Mouse (Mus musculus) spleen, adult 2 months (tissue): ENCODE measurements around the gene Polr1d. TPM values are rescaled to one million over a fixed set of nuclear protein-coding genes. Genes with fewer than 3 reads are reported as not detected.

ENCODE experiments used
- DNase-seq, 2 experiments: peaks; one replicate each; pipeline versions ENCODE4 v3.0.0 to v3.0.0-alpha.2; 2012 to 2021; ENCODE audit warnings: low spot score in 2 of 2, low read depth in 1 of 2
- H3K27ac ChIP-seq: fragments of 200-500 bp; 2 replicates; pipeline ENCODE4 v1.5.1; 2012; ENCODE audit warnings: low read length, inconsistent platforms; ENCODE audit not compliant: insufficient read depth
- H3K27me3 ChIP-seq: fragments of 200-500 bp; 2 replicates; pipeline ENCODE4 v1.6.1; 2012; ENCODE audit warnings: mild to moderate bottlenecking, moderate library complexity, low read length, inconsistent platforms; ENCODE audit not compliant: control insufficient read depth, insufficient read depth
- H3K36me3 ChIP-seq: fragments of 200-500 bp; 2 replicates; pipeline ENCODE4 v1.6.1; 2012; ENCODE audit warnings: mild to moderate bottlenecking, low read length, inconsistent platforms; ENCODE audit not compliant: control insufficient read depth, insufficient read depth
- H3K4me1 ChIP-seq: fragments of 200-500 bp; 2 replicates; pipeline ENCODE4 v1.6.1; 2011; ENCODE audit warnings: inconsistent platforms; ENCODE audit not compliant: control insufficient read depth, insufficient read depth, insufficient read length
- H3K4me3 ChIP-seq: fragments of 200-500 bp; 2 replicates; pipeline ENCODE4 v1.5.1; 2011; ENCODE audit warnings: mild to moderate bottlenecking, inconsistent platforms; ENCODE audit not compliant: insufficient read depth, insufficient read length; ENCODE audit errors: extremely low read depth
- CTCF ChIP-seq: fragments of 200-500 bp; IDR thresholded peaks from 2 replicates; pipeline ENCODE4 v1.5.1; 2011; ENCODE audit warnings: mild to moderate bottlenecking, inconsistent platforms; ENCODE audit not compliant: insufficient read depth, insufficient read length, insufficient replicate concordance; ENCODE audit errors: extremely low read depth
- POLR2A ChIP-seq: fragments of 200-500 bp; IDR thresholded peaks from 2 replicates; pipeline ENCODE4 v1.6.1; 2011; ENCODE audit warnings: low read depth, low read length, inconsistent platforms
- WGBS: fragments of 180-500 bp; shearing (Covaris S2); methylation state at CpG from one replicate; pipeline ENCODE4 v1.1.7; 2018; 5-methylcytosine and 5-hydroxymethylcytosine counted together
- polyA plus RNA-seq: library from polyadenylated mRNA; depleted of rRNA; stranded (reverse); fragments of >200 nt; gene quantifications from 2 replicates; pipeline ENCODE4 v1.2.3, GENCODE M21; 2012; rRNA removed

Polr1d gene
- polyA plus RNA-seq, 1 experiment: 24.2 TPM

DNA sequence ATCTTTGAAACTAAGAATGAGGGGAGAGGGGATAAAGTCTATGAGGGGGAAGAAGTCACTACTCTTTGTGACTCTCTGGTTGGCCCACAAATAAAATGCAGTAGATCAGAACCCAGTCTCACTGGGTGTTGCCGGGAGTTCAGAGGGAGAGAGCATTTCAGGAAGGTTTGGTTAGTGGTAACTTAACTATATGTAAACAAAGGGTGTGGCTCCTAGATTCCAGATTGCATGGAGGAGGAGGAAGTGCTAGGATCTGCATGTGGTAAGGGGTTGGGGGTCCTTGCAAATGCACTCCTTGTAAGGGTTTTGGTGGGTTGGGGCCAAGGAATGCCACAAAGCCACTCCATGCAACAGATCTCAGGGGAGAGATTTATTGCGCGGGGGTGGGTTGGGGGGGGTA is 79.5 kb downstream of the Polr1d start:
- no peak for DNase-seq
- Histone ChIP-seq H3K27ac (no peak overlapping the region), H3K36me3 (no peaks in the 10 kb centered on the region), H3K27me3 (no peaks in the 10 kb centered on the region), H3K4me3 (no peak overlapping the region), H3K4me1 (no peaks in the 10 kb centered on the region)
- 44% methylated on average over 3 of the region's 3 CpGs for WGBS
- TF ChIP-seq POLR2A (no peak), CTCF (no peak)

DNA sequence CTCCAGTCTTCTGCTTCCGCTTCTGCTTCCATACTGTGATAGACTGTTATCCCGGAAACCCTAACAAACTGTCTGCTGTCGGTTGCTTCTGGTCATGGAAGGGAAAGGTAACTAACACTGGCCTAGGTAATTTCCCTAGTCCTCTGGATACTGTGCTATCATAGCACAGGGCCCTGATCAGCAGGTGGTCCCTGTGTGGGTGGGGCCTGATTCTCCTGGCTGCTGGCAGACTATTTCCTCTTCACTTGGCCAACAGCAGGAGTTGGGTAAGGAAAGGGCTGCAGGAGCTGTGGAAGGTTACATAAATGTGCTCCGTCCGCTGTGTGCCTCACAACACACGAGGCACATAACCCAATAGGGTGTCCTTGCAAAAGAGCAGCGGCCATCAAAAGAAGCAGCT is 80.6 kb downstream of the Polr1d start:
- H3K4me1 ChIP-seq: no peaks in the 10 kb centered on the region
- TF ChIP-seq POLR2A: no peak
- TF ChIP-seq CTCF: no peak
- no peak overlapping the region for H3K4me3 ChIP-seq
- no peak for DNase-seq
- H3K27me3 ChIP-seq: no peaks in the 10 kb centered on the region
- no peak overlapping the region for H3K27ac ChIP-seq
- WGBS: 77% methylated on average over 7 of the region's 7 CpGs
- H3K36me3 ChIP-seq: no peaks in the 10 kb centered on the region

DNA sequence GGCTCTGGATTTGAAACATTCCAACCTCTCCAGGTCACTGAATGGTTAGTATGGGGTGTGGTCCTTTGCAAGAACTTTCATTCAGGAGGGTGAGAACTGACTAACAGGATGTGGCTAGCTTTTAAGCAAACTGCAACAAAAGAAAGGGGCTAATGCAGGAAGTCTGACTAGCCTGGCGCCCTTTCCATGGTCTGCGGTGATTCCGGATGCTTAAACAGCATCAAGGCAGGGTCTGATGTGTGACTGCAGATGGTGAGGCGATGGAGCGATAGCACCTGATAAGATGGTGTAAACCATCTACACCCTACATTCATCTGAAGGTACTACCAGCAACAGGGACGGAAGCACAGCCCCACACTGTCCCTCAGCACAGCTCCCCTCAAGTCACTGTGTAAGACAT is 82.5 kb downstream of the Polr1d start:
- WGBS: 23% methylated on average over 6 of the region's 6 CpGs
- H3K27ac ChIP-seq: no peak overlapping the region
- no peak for TF ChIP-seq POLR2A
- no peaks in the 10 kb centered on the region for H3K36me3 ChIP-seq
- peak in 1 of 2 experiments; percentile 21 for DNase-seq
- no peak overlapping the region for H3K4me3 ChIP-seq
- no peaks in the 10 kb centered on the region for H3K4me1 ChIP-seq
- no peaks in the 10 kb centered on the region for H3K27me3 ChIP-seq

DNA sequence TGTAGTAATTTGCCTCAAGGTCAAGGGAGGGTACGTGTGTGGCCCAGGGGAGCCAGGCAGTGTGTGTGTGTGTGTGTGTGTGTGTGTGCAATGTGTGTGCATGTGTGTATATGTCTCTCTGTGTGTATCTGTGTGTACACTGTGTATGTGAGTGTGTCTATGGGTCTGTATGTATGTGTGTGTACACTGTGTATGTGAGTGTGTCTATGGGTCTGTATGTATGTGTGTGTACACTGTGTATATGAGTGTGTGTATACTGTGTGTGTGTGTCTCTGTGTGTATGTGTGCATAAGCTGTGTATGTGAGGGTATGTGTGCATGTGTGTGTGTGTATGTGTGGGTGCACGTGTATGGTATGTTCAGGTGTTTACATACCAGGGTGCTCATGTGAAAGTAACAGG is 82.9 kb downstream of the Polr1d start:
- H3K36me3 ChIP-seq: no peaks in the 10 kb centered on the region
- H3K27ac ChIP-seq: no peak overlapping the region
- 75% methylated on average over 2 of the region's 2 CpGs for WGBS
- no peaks in the 10 kb centered on the region for H3K27me3 ChIP-seq
- H3K4me1 ChIP-seq: no peaks in the 10 kb centered on the region
- no peak for TF ChIP-seq CTCF
- H3K4me3 ChIP-seq: no peak overlapping the region
- no peak for DNase-seq

Other genes starting within 250 kb of the Polr1d start
- 54.0 and 59.1 TPM in 2 replicates for gene Rpl21, start 244.2 kb upstream of the Polr1d start, polyA plus RNA-seq
- gene Rasl11a, start 232.0 kb upstream of the Polr1d start, polyA plus RNA-seq: 8.2 and 9.1 TPM in 2 replicates
- gene Gtf3a, start 128.4 kb upstream of the Polr1d start, polyA plus RNA-seq: 40.5 and 74.9 TPM in 2 replicates
- 6.7 and 6.8 TPM in 2 replicates for gene Mtif3, start 113.2 kb upstream of the Polr1d start, polyA plus RNA-seq
- gene Lnx2, start 464 bp upstream of the Polr1d start, polyA plus RNA-seq: 21.3 and 35.7 TPM in 2 replicates
- not detected in 2 replicates for gene Gsx1, start 111.6 kb downstream of the Polr1d start, polyA plus RNA-seq
- 0.09 TPM in 1 of 2 replicates, not detected in the other for gene Pdx1, start 192.9 kb downstream of the Polr1d start, polyA plus RNA-seq
- gene Cdx2, start 230.2 kb downstream of the Polr1d start, polyA plus RNA-seq: not detected in 2 replicates
- gene Urad, start 245.4 kb downstream of the Polr1d start, polyA plus RNA-seq: not detected in 2 replicates